Mouse (Mus musculus): Measurements from ENCODE around the gene Mrpl44. TPM values are rescaled to one million over a fixed set of nuclear protein-coding genes. Genes with fewer than 3 reads are reported as not detected.

The Mrpl44 gene
- polyA plus RNA-seq (2014; fragmentation: Nextera tagmentation; extraction: Ambion mirVana) = 51.1 and 52.9 TPM in 2 replicates

- H3K4me3 ChIP-seq (ENCODE audit: low read depth, low read length) = peak within 1 kb of the TSS; percentile 95
- H3K9ac ChIP-seq (ENCODE audit: low read length) = peak within 1 kb of the TSS; percentile 86
- peak within 1 kb of the TSS; percentile 84 for H3K27ac ChIP-seq (ENCODE audit: low read depth)
- H3K27me3 ChIP-seq (replicated peaks; ENCODE audit: control insufficient read depth, insufficient read depth, low read length) = no peaks in the 10 kb centered on the region
- H3K36me3 ChIP-seq (ENCODE audit: control insufficient read depth, insufficient read depth, low read length) = peaks cover 34% of the 10 kb centered on the region
- DNase-seq (ENCODE audit: low spot score) (peak; percentile 100), ATAC-seq (replicated peaks; ENCODE audit: low FRiP score, low TSS enrichment, low read depth) (peak; percentile 99)
- WGBS = under 1% methylated on average over 38 of the region's 38 CpGs
- peak within 1 kb of the TSS; percentile 74 for H3K4me2 ChIP-seq (ENCODE audit: low read length)
- peaks cover 2% of the 10 kb centered on the region; the same call in 1 of the 2 replicates for H3K4me1 ChIP-seq (replicated peaks; ENCODE audit: control insufficient read depth, insufficient read depth, low read length)
- H3K9me3 ChIP-seq (ENCODE audit: control insufficient read depth, low read length) = no peaks in the 10 kb centered on the region
Observed at GRCm38 (mm10) chr1:79775927-79776458, at the start of gene Mrpl44, which contains the start of gene Wdfy1. Gene Mrpl44 (plus strand): TSS chr1:79776018. Gene Wdfy1 (minus strand): TSS chr1:79776143.

DNA sequence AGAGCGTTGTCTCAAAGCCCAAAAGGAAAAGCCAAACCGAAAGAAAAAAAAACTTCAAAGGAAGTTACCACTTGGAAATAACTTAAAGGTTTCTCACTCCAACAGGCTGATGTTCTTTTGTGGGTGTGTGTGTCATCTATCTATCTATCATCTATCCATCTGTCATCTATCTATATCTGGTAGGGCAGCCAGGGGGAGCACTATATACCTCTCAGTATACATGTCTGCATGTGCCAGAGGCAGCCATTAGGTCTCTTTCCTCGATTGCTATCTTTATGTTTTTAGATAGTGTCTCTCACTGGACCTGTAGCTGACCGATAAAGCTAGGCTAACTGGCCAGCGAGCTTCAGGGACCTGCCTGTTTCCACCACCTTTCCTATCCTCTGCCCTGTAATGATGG, 41.0 kb upstream of the Mrpl44 start:
- no peak overlapping the region for H3K9ac ChIP-seq (ENCODE audit: low read length)
- no peak for ATAC-seq (replicated peaks; ENCODE audit: low FRiP score, low TSS enrichment, low read depth)
- H3K4me3 ChIP-seq (ENCODE audit: low read depth, low read length) = no peak overlapping the region
- H3K4me2 ChIP-seq (ENCODE audit: low read length) = no peak overlapping the region
- no peaks in the 10 kb centered on the region for H3K27me3 ChIP-seq (replicated peaks; ENCODE audit: control insufficient read depth, insufficient read depth, low read length)
- no peaks in the 10 kb centered on the region for H3K9me3 ChIP-seq (ENCODE audit: control insufficient read depth, low read length)
- no peak overlapping the region for H3K27ac ChIP-seq (ENCODE audit: low read depth)
- H3K4me1 ChIP-seq (replicated peaks; ENCODE audit: control insufficient read depth, insufficient read depth, low read length) = no peaks in the 10 kb centered on the region
- no peaks in the 10 kb centered on the region for H3K36me3 ChIP-seq (ENCODE audit: control insufficient read depth, insufficient read depth, low read length)
- WGBS = 83% methylated on average over 5 of the region's 5 CpGs
- DNase-seq (ENCODE audit: low spot score) = no peak

- Histone ChIP-seq H3K4me2 (ENCODE audit: low read length) (no peak overlapping the region), H3K27ac (ENCODE audit: low read depth) (no peak overlapping the region), H3K4me3 (ENCODE audit: low read depth, low read length) (no peak overlapping the region), H3K36me3 (ENCODE audit: control insufficient read depth, insufficient read depth, low read length) (no peaks in the 10 kb centered on the region), H3K9me3 (ENCODE audit: control insufficient read depth, low read length) (no peaks in the 10 kb centered on the region), H3K4me1 (replicated peaks; ENCODE audit: control insufficient read depth, insufficient read depth, low read length) (no peaks in the 10 kb centered on the region), H3K27me3 (replicated peaks; ENCODE audit: control insufficient read depth, insufficient read depth, low read length) (no peaks in the 10 kb centered on the region), H3K9ac (ENCODE audit: low read length) (no peak overlapping the region)
- ATAC-seq (replicated peaks; ENCODE audit: low FRiP score, low TSS enrichment, low read depth) (no peak), DNase-seq (ENCODE audit: low spot score) (no peak)
- WGBS = 89% methylated on average over 3 of the region's 3 CpGs
Observed at GRCm38 (mm10) chr1:79736408-79736807, 39.4 kb upstream of the Mrpl44 start.

DNA sequence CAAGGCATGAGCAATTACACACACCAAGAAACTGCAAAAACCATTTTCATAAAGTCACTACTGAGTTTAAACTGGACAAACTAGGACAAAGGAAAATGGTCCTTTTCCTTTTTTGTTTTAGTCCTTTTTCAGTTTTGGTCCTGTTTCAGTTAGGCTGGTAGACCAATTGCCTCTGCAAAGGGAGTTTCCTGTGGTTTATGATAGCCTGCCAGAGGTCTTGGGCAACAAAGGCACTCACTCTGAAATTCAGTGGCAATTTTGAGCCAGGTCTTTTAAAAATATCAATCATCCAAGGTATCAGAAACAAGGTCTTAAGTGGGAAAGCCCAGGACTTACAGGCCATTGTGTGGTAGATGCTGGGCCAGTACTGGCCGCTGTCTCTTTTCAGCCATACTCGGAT, 36.1 kb upstream of the Mrpl44 start:
- WGBS = 98% methylated on average over 2 of the region's 2 CpGs
- H3K27ac ChIP-seq (ENCODE audit: low read depth) = no peak overlapping the region
- ATAC-seq (replicated peaks; ENCODE audit: low FRiP score, low TSS enrichment, low read depth) = no peak
- H3K36me3 ChIP-seq (ENCODE audit: control insufficient read depth, insufficient read depth, low read length) = no peaks in the 10 kb centered on the region
- no peaks in the 10 kb centered on the region for H3K4me1 ChIP-seq (replicated peaks; ENCODE audit: control insufficient read depth, insufficient read depth, low read length)
- no peaks in the 10 kb centered on the region for H3K9me3 ChIP-seq (ENCODE audit: control insufficient read depth, low read length)
- no peak for DNase-seq (ENCODE audit: low spot score)
- no peak overlapping the region for H3K9ac ChIP-seq (ENCODE audit: low read length)
- H3K27me3 ChIP-seq (replicated peaks; ENCODE audit: control insufficient read depth, insufficient read depth, low read length) = no peaks in the 10 kb centered on the region
- no peak overlapping the region for H3K4me2 ChIP-seq (ENCODE audit: low read length)
- H3K4me3 ChIP-seq (ENCODE audit: low read depth, low read length) = no peak overlapping the region

DNA sequence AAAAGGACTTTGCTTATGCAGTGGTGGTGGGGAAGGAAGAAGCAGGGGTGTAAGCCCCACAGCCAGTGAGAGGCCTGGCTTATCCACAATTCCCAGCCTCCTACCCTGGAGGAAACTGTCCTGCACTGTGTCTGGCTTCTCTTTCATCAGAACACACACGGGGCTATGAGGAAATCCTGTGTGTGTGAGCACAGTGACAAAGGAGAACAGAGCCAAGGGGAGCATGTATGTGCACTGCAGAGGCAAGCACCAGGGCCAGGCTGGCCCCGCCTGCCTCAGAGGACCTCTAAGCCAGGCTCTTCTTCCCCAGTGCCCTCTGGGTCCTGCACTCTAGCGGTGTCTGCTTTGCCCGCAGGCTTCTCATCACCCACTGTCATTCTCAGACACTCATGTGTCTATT, 34.8 kb upstream of the Mrpl44 start:
- WGBS = 76% methylated on average over 4 of the region's 4 CpGs
- Histone ChIP-seq H3K4me1 (replicated peaks; ENCODE audit: control insufficient read depth, insufficient read depth, low read length) (no peaks in the 10 kb centered on the region), H3K4me3 (ENCODE audit: low read depth, low read length) (no peak overlapping the region), H3K36me3 (ENCODE audit: control insufficient read depth, insufficient read depth, low read length) (no peaks in the 10 kb centered on the region), H3K9ac (ENCODE audit: low read length) (no peak overlapping the region), H3K27me3 (replicated peaks; ENCODE audit: control insufficient read depth, insufficient read depth, low read length) (no peaks in the 10 kb centered on the region), H3K9me3 (ENCODE audit: control insufficient read depth, low read length) (no peaks in the 10 kb centered on the region), H3K27ac (ENCODE audit: low read depth) (no peak overlapping the region), H3K4me2 (ENCODE audit: low read length) (no peak overlapping the region)
- DNase-seq (ENCODE audit: low spot score) = no peak
- ATAC-seq (replicated peaks; ENCODE audit: low FRiP score, low TSS enrichment, low read depth) = no peak

DNA sequence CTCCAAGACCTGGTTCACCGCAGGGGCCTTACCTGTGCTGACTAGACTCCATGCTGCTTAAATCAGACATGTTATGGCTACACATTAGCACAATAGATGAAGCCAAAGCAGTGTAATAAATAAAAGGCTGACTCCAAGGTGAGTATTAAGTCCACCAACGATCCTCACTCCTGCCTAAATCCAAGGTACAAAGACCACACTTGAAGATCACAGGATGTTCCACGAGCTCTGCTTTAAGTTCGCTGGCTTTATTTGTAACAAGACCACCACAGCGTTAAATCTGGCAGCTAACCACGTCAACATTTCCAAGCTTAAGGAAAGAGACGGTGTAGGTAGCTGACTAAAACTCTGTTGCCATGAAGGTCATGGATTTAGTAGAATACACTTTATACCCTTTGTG, 32.9 kb upstream of the Mrpl44 start:
- H3K27me3 ChIP-seq (replicated peaks; ENCODE audit: control insufficient read depth, insufficient read depth, low read length) = no peaks in the 10 kb centered on the region
- no peak overlapping the region for H3K4me2 ChIP-seq (ENCODE audit: low read length)
- H3K9me3 ChIP-seq (ENCODE audit: control insufficient read depth, low read length) = no peaks in the 10 kb centered on the region
- DNase-seq (ENCODE audit: low spot score) (no peak), ATAC-seq (replicated peaks; ENCODE audit: low FRiP score, low TSS enrichment, low read depth) (no peak)
- H3K4me1 ChIP-seq (replicated peaks; ENCODE audit: control insufficient read depth, insufficient read depth, low read length) = no peaks in the 10 kb centered on the region
- 89% methylated on average over 7 of the region's 7 CpGs for WGBS
- H3K4me3 ChIP-seq (ENCODE audit: low read depth, low read length) = no peak overlapping the region
- no peak overlapping the region for H3K27ac ChIP-seq (ENCODE audit: low read depth)
- no peak overlapping the region for H3K9ac ChIP-seq (ENCODE audit: low read length)
- no peaks in the 10 kb centered on the region for H3K36me3 ChIP-seq (ENCODE audit: control insufficient read depth, insufficient read depth, low read length)

- ATAC-seq (replicated peaks; ENCODE audit: low FRiP score, low TSS enrichment, low read depth) = no peak
- Histone ChIP-seq H3K4me2 (ENCODE audit: low read length) (no peak overlapping the region), H3K4me3 (ENCODE audit: low read depth, low read length) (no peak overlapping the region), H3K27ac (ENCODE audit: low read depth) (no peak overlapping the region), H3K4me1 (replicated peaks; ENCODE audit: control insufficient read depth, insufficient read depth, low read length) (no peaks in the 10 kb centered on the region), H3K36me3 (ENCODE audit: control insufficient read depth, insufficient read depth, low read length) (no peaks in the 10 kb centered on the region), H3K27me3 (replicated peaks; ENCODE audit: control insufficient read depth, insufficient read depth, low read length) (no peaks in the 10 kb centered on the region), H3K9ac (ENCODE audit: low read length) (no peak overlapping the region), H3K9me3 (ENCODE audit: control insufficient read depth, low read length) (no peaks in the 10 kb centered on the region)
- 100% methylated on average over 1 of the region's 1 CpGs for WGBS
- no peak for DNase-seq (ENCODE audit: low spot score)
Observed at GRCm38 (mm10) chr1:79743385-79743784, 32.4 kb upstream of the Mrpl44 start.

DNA sequence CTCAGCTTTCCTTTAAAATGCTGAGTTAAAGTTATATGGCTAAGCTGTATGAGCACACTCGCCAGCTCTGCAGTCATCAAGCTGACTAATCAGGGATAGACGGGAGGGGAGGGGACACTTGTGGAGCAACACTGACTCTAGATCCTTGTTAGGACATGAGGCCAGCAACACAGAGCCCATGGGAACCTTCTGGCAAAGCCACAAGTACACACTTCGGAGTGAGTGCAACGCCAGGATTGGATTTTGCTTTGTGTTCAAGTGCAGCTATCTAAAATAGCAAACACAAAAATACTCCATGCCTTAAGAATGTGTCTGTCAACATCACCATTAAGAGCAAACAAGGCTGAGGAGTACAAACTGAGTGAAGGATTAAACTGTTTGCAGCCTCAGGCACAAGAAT, 29.8 kb upstream of the Mrpl44 start:
- Histone ChIP-seq H3K36me3 (ENCODE audit: control insufficient read depth, insufficient read depth, low read length) (no peaks in the 10 kb centered on the region), H3K9me3 (ENCODE audit: control insufficient read depth, low read length) (no peaks in the 10 kb centered on the region), H3K9ac (ENCODE audit: low read length) (no peak overlapping the region), H3K4me1 (replicated peaks; ENCODE audit: control insufficient read depth, insufficient read depth, low read length) (no peaks in the 10 kb centered on the region), H3K4me3 (ENCODE audit: low read depth, low read length) (no peak overlapping the region), H3K27ac (ENCODE audit: low read depth) (no peak overlapping the region), H3K4me2 (ENCODE audit: low read length) (no peak overlapping the region), H3K27me3 (replicated peaks; ENCODE audit: control insufficient read depth, insufficient read depth, low read length) (no peaks in the 10 kb centered on the region)
- ATAC-seq (replicated peaks; ENCODE audit: low FRiP score, low TSS enrichment, low read depth) (no peak), DNase-seq (ENCODE audit: low spot score) (no peak)
- WGBS = 77% methylated on average over 4 of the region's 4 CpGs

GRCm38 (mm10) chr1:79751186-79751585, 24.6 kb upstream of the Mrpl44 start:
- WGBS = 69% methylated on average over 5 of the region's 5 CpGs
- ATAC-seq (replicated peaks; ENCODE audit: low FRiP score, low TSS enrichment, low read depth) = no peak
- Histone ChIP-seq H3K9me3 (ENCODE audit: control insufficient read depth, low read length) (no peaks in the 10 kb centered on the region), H3K4me3 (ENCODE audit: low read depth, low read length) (no peak overlapping the region), H3K27me3 (replicated peaks; ENCODE audit: control insufficient read depth, insufficient read depth, low read length) (no peaks in the 10 kb centered on the region), H3K4me2 (ENCODE audit: low read length) (no peak overlapping the region), H3K27ac (ENCODE audit: low read depth) (no peak overlapping the region), H3K9ac (ENCODE audit: low read length) (no peak overlapping the region), H3K4me1 (replicated peaks; ENCODE audit: control insufficient read depth, insufficient read depth, low read length) (no peaks in the 10 kb centered on the region; the same call in 1 of the 2 replicates), H3K36me3 (ENCODE audit: control insufficient read depth, insufficient read depth, low read length) (no peaks in the 10 kb centered on the region)
- no peak for DNase-seq (ENCODE audit: low spot score)
